Mouse (Mus musculus) ZHBTc4 (cell line): Measurements from ENCODE around the gene Tmem262.

Experiments used
- DNase-seq: peaks from one replicate; pipeline ENCODE4 v3.0.0-alpha.2; 2011; ENCODE audit warnings: low read depth, low spot score

Tmem262 gene

DNA sequence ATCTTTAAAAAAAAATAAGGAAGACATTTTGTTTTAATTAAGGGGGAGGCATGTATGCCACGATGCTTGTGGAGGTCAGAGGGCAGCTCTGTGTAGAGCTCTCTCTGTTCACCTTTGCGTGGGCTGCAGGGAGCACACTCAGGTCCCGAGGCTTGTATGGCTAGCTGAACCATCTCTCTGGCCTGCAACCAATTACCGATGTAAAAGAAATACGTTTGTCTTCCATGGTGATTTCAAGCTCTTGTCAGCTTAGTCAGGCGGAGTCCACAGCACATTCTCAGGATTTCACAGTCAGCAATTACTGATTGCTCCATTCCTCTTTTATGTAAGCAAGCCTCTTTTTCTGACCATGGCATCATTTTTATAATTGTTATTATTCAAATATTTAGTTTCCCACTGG is 21.4 kb downstream of the Tmem262 start:
- DNase-seq, result no peak

DNA sequence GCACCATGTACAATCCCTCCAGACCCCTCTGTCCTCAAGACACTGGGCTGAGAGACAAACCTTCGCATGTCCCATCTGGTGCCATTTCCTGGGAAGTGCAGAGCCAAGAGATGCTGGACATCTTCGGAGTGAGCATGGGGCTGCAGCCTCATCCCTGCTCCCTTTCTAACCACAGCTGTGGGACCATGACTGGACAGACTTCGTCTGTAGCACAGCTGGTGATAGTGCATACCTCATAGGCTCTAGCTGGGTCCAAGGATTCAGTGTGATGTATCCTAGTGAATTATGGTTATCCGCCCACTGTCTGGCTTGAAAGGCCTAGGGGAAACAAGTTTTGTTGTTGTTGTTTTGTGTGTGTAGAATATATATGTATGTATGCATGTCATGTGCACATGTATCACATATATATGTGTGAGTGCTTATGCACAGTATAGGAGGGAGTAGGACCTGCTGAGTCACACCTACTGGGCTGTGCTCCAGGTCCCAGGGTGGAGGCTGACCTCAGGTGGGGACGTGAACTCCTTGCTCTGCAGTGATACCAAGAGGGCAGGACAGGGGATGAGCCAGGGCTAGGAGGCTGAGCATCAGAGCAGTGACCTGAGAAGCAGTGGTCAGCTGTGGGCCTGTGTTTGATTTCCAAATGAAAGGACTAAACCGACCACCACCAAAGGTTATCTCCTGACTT is 22.5 kb downstream of the Tmem262 start:
- DNase-seq, result no peak

GRCm38 (mm10) chr19:6104476-6104875 is 24.6 kb downstream of the Tmem262 start:
- no peak for DNase-seq

- DNase-seq, result no peak
Measured at GRCm38 (mm10) chr19:6105586-6105985, 25.8 kb downstream of the Tmem262 start, which contains the start of gene Naaladl1. Gene Naaladl1 (plus strand): TSS chr19:6105782.

DNA sequence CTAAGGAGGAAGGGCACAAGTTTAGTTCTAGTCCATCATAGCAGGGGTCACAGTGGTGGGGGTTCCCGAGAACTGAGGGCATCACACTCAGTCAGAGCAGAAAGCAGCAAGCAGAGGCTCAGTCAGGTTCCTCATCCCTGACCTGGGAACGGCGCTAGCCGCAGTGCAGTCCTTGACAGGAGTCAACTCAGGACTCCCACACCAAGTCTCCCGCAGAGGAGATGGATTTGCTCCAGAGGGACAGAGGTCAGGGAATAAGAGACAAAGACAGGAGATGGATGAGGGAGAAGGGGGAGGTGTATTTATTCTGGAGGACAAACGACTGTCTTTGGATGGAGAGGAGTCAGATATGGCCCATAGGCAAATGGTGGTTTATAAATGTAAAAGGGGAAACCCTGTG is 33.3 kb downstream of the Tmem262 start:
- no peak for DNase-seq

- no peak for DNase-seq
Measured at GRCm38 (mm10) chr19:6116113-6116850, 36.4 kb downstream of the Tmem262 start.

- no peak for DNase-seq
Measured at GRCm38 (mm10) chr19:6117346-6117985, 37.6 kb downstream of the Tmem262 start.

- DNase-seq, result peak; percentile 97
Measured at GRCm38 (mm10) chr19:6117986-6118676, 38.3 kb downstream of the Tmem262 start, which contains the start of gene Sac3d1. Gene Sac3d1 (minus strand): TSS chr19:6118650.

- no peak for DNase-seq
Measured at GRCm38 (mm10) chr19:6118677-6119185, 38.9 kb downstream of the Tmem262 start.

DNA sequence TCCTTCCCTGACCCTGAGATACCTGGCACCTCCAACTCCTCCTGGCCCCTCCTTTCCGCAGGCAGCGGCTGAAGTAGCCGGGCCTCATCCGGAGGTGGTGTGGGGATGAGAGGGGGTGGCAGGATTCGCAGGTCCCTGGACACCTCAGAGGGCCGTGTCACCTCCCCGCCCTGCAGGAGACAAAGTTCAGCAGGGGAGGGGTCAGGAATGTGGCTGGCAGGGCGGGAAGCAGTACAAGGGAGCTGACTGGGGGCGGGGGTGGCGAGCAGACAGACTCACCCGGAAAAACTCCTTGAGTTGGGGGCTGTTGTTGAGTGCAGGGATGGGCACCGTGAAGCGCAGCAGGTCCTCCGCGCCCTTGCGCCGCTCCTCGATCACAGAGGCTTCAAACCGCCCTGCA is 41.9 kb downstream of the Tmem262 start:
- DNase-seq, result peak; percentile 60

DNA sequence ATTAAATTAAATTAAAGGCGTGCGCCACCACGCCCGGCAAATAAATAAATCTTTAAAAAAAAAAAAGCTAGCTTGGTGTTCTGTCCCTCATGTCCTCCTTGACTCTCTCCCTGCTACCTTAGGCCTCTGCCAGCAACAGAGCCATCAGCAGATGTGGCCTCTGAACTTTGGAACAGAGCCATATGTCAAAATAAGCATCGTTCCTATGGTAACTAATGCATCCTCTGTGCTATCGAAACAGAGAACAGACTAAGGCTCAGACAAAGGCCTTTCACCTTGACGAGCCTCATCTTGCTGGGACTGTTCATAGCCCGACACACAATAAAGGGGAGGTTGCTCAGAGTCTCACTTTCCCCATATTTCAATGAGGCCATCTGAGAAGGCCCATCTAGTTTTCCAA is 43.5 kb downstream of the Tmem262 start:
- no peak for DNase-seq

GRCm38 (mm10) chr19:6124898-6125297 is 45.1 kb downstream of the Tmem262 start:
- DNase-seq, result no peak

DNA sequence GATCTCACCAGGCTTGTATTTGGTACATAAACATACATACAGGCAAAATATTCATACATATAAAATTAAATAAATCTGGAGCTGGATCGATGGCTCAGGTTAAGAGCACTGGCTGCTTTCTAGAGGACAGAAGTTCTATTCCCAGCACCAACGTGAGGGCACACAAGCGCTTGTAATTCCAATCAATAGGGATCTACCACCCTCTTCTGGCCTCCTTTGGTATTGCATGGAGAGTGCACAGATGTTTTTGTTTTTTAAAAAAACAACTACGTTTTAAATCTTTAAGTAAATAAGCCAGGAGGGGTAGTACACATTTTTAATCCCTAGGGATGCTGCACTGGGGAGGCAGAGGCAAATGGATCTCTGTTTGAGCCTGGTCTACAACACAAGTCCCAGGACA is 46.5 kb downstream of the Tmem262 start:
- DNase-seq, result peak; percentile 88

- DNase-seq, result no peak
Measured at GRCm38 (mm10) chr19:6126789-6127580, 47.2 kb downstream of the Tmem262 start.

- peak; percentile 99 for DNase-seq
Measured at GRCm38 (mm10) chr19:6127760-6128341, 48.0 kb downstream of the Tmem262 start, which contains the start of gene Snx15. Gene Snx15 (minus strand): TSS chr19:6128304.
